Mouse (Mus musculus) small intestine, adult 2 months (tissue): ENCODE data around the gene Srp14. TPM values are rescaled to one million over a fixed set of nuclear protein-coding genes. Genes with fewer than 3 reads are reported as not detected.

Experiments used
- H3K27ac ChIP-seq: fragments of 200-500 bp; 2 replicates; pipeline ENCODE4 v1.5.1; 2012; ENCODE audit warnings: low read depth, low read length, control low read depth, inconsistent platforms; ENCODE audit not compliant: insufficient read depth
- H3K27me3 ChIP-seq: fragments of 200-500 bp; 2 replicates; pipeline ENCODE4 v1.6.1; 2012; ENCODE audit warnings: mild to moderate bottlenecking, moderate library complexity, low read length, inconsistent platforms; ENCODE audit not compliant: control insufficient read depth, insufficient read depth
- H3K36me3 ChIP-seq: fragments of 200-500 bp; 2 replicates; pipeline ENCODE4 v1.6.1; 2012; ENCODE audit warnings: mild to moderate bottlenecking, low read length, control low read depth, inconsistent platforms; ENCODE audit not compliant: control insufficient read depth, insufficient read depth
- H3K4me1 ChIP-seq: fragments of 200-500 bp; 2 replicates; pipeline ENCODE4 v1.6.1; 2012; ENCODE audit warnings: low read length, inconsistent platforms, mixed read lengths; ENCODE audit not compliant: control insufficient read depth, insufficient read depth, insufficient read length
- H3K4me3 ChIP-seq: fragments of 200-500 bp; 2 replicates; pipeline ENCODE4 v1.5.1; 2012; ENCODE audit warnings: low read depth, mild to moderate bottlenecking, control low read depth, inconsistent platforms, low read length, moderate library complexity
- CTCF ChIP-seq: fragments of 200-500 bp; IDR thresholded peaks from 2 replicates; pipeline ENCODE4 v1.5.1; 2012; ENCODE audit warnings: low read depth, mild to moderate bottlenecking, control low read depth, inconsistent platforms, low read length, moderate library complexity, mixed read lengths; ENCODE audit not compliant: insufficient replicate concordance, insufficient read length; ENCODE audit errors: extremely low read depth
- POLR2A ChIP-seq: fragments of 200-500 bp; IDR thresholded peaks from 2 replicates; pipeline ENCODE4 v1.6.1; 2012; ENCODE audit warnings: low read depth, mild to moderate bottlenecking, control low read depth, inconsistent platforms, low read length, moderate library complexity
- WGBS: fragments of 180-500 bp; shearing (Covaris S2); methylation state at CpG from one replicate; pipeline ENCODE4 v1.1.7; 2018; 5-methylcytosine and 5-hydroxymethylcytosine counted together
- polyA plus RNA-seq: library from polyadenylated mRNA; depleted of rRNA; stranded (reverse); fragments of >200 nt; gene quantifications from 2 replicates; pipeline ENCODE4 v1.2.3, GENCODE M21; 2012

Gene Srp14
- polyA plus RNA-seq, 1 experiment, result 16.3 TPM

GRCm38 (mm10) chr2:118499135-118499961 lies 19.8 kb upstream of the Srp14 start:
- Histone ChIP-seq H3K27me3 (no peaks in the 10 kb centered on the region), H3K4me1 (no peaks in the 10 kb centered on the region; the same call in 1 of the 2 replicates), H3K27ac (no peak overlapping the region), H3K36me3 (no peaks in the 10 kb centered on the region), H3K4me3 (no peak overlapping the region)
- TF ChIP-seq POLR2A (no peak), CTCF (no peak)
- WGBS, result 58% methylated on average over 20 of the region's 20 CpGs

GRCm38 (mm10) chr2:118498476-118498875 lies 19.0 kb upstream of the Srp14 start:
- H3K4me3 ChIP-seq, result no peak overlapping the region
- TF ChIP-seq CTCF (no peak), POLR2A (no peak)
- H3K4me1 ChIP-seq, result no peaks in the 10 kb centered on the region; the same call in 1 of the 2 replicates
- 87% methylated on average over 6 of the region's 6 CpGs for WGBS
- H3K36me3 ChIP-seq, result no peaks in the 10 kb centered on the region
- no peaks in the 10 kb centered on the region for H3K27me3 ChIP-seq
- no peak overlapping the region for H3K27ac ChIP-seq

GRCm38 (mm10) chr2:118497890-118498289 lies 18.4 kb upstream of the Srp14 start:
- no peaks in the 10 kb centered on the region for H3K36me3 ChIP-seq
- no peaks in the 10 kb centered on the region for H3K27me3 ChIP-seq
- H3K27ac ChIP-seq, result no peak overlapping the region
- H3K4me1 ChIP-seq, result no peaks in the 10 kb centered on the region; the same call in 1 of the 2 replicates
- H3K4me3 ChIP-seq, result no peak overlapping the region
- no peak for TF ChIP-seq POLR2A
- no peak for TF ChIP-seq CTCF
- 87% methylated on average over 5 of the region's 5 CpGs for WGBS

GRCm38 (mm10) chr2:118495024-118495423 lies 15.5 kb upstream of the Srp14 start:
- Histone ChIP-seq H3K27me3 (no peaks in the 10 kb centered on the region), H3K27ac (no peak overlapping the region), H3K4me3 (no peak overlapping the region), H3K36me3 (no peaks in the 10 kb centered on the region), H3K4me1 (peaks cover 17% of the 10 kb centered on the region)
- TF ChIP-seq POLR2A (no peak), CTCF (no peak)
- WGBS, result 82% methylated on average over 9 of the region's 9 CpGs

- Histone ChIP-seq H3K27me3 (no peaks in the 10 kb centered on the region), H3K27ac (peak overlapping the region; percentile 35; the same call in 1 of the 2 replicates), H3K4me1 (peaks cover 24% of the 10 kb centered on the region), H3K36me3 (no peaks in the 10 kb centered on the region), H3K4me3 (no peak overlapping the region)
- TF ChIP-seq CTCF, result no peak
- TF ChIP-seq POLR2A, result no peak
- WGBS, result 88% methylated on average over 4 of the region's 4 CpGs
Measured at GRCm38 (mm10) chr2:118491741-118492395, 12.4 kb upstream of the Srp14 start.

GRCm38 (mm10) chr2:118491281-118491731 lies 11.8 kb upstream of the Srp14 start:
- WGBS, result 53% methylated on average over 5 of the region's 5 CpGs
- TF ChIP-seq CTCF, result no peak
- TF ChIP-seq POLR2A, result no peak
- no peaks in the 10 kb centered on the region for H3K27me3 ChIP-seq
- peak overlapping the region; percentile 38 for H3K27ac ChIP-seq
- H3K36me3 ChIP-seq, result no peaks in the 10 kb centered on the region
- peaks cover 24% of the 10 kb centered on the region for H3K4me1 ChIP-seq
- H3K4me3 ChIP-seq, result no peak overlapping the region
